Mouse (Mus musculus) heart, adult 11 months (tissue): Measurements from ENCODE around the gene Zic3.

Experiments
- DNase-seq: peaks from one replicate; pipeline ENCODE4 v3.0.0; 2022

Gene Zic3

GRCm38 (mm10) chrX:58042512-58042911 lies 20.0 kb downstream of the Zic3 start:
- no peak for DNase-seq
